Mouse (Mus musculus) liver, adult 2 months (tissue): ENCODE measurements at regions not wholly inside any gene's neighbourhood (a gene's known extent, or its start where the extent isn't known, plus 50 kb on each side); places are given as distances from the start of the nearest gene placed in this dataset.

Source experiments
- DNase-seq: peaks from one replicate; pipeline ENCODE4 v3.0.0-alpha.2; 2011; ENCODE audit warnings: low read depth, low spot score; ENCODE audit errors: extremely low read depth
- H3K27ac ChIP-seq: fragments of 200-500 bp; replicated peaks from 2 replicates; pipeline ENCODE4 v1.5.1; 2012; ENCODE audit warnings: low read depth, mild to moderate bottlenecking, control low read depth, inconsistent platforms, low read length; ENCODE audit not compliant: insufficient read depth
- H3K27me3 ChIP-seq: fragments of 200-500 bp; 2 replicates; pipeline ENCODE4 v1.6.1; 2012; ENCODE audit warnings: mild to moderate bottlenecking, moderate library complexity, low read length, inconsistent platforms; ENCODE audit not compliant: control insufficient read depth, insufficient read depth
- H3K36me3 ChIP-seq: fragments of 200-500 bp; 2 replicates; pipeline ENCODE4 v1.6.1; 2012; ENCODE audit warnings: low read length, inconsistent platforms; ENCODE audit not compliant: control insufficient read depth, insufficient read depth
- H3K4me1 ChIP-seq: fragments of 200-500 bp; 2 replicates; pipeline ENCODE4 v1.6.1; 2011; ENCODE audit warnings: low read length; ENCODE audit not compliant: control insufficient read depth, insufficient read depth
- H3K4me3 ChIP-seq: fragments of 200-500 bp; 2 replicates; pipeline ENCODE4 v1.5.1; 2011; ENCODE audit warnings: low read depth, mild to moderate bottlenecking, control low read depth, low read length, moderate library complexity; ENCODE audit not compliant: insufficient read depth
- H3K79me2 ChIP-seq: fragments of 200-500 bp; 2 replicates; pipeline ENCODE4 v1.6.1; 2012; ENCODE audit warnings: inconsistent platforms, mild to moderate bottlenecking, low read length, moderate library complexity; ENCODE audit not compliant: control insufficient read depth, insufficient read depth
- H3K9ac ChIP-seq: fragments of 200-500 bp; 2 replicates; pipeline ENCODE4 v1.6.1; 2012; ENCODE audit warnings: low read depth, mild to moderate bottlenecking, control low read depth, inconsistent platforms, low read length
- CTCF ChIP-seq: fragments of 200-500 bp; IDR thresholded peaks from 2 replicates; pipeline ENCODE4 v1.5.1; 2011; ENCODE audit warnings: low read depth, low read length, control low read depth
- POLR2A ChIP-seq: fragments of 200-500 bp; IDR thresholded peaks from 2 replicates; pipeline ENCODE4 v1.6.1; 2011; ENCODE audit warnings: low read length, control low read depth; ENCODE audit not compliant: insufficient read depth; ENCODE audit errors: extremely low read depth
- WGBS: fragments of 180-500 bp; shearing (Covaris S2); methylation state at CpG from one replicate; pipeline ENCODE4 v1.1.7; 2018; 5-methylcytosine and 5-hydroxymethylcytosine counted together

DNA sequence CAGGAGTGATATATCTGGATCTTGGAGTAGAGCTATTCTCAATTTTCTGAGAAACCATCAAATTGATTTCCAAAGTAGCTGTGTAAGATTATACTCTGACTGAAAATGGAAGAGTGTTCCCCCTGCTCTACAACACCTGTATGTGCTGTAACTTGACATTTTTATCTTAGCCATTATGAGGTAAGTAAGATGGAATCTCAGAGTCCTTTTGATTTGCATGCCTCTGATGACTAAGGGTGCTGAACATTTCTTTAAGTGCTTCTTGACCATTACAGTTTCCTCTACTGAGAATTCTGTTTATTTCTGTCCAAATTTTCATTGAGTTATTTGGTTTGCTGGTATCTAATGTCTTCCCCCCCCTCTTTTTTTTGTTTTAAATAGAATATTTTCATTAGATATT is 343.0 kb downstream of the Adcyap1 start:
- Histone ChIP-seq H3K9ac (no peak overlapping the region), H3K27me3 (no peaks in the 10 kb centered on the region), H3K4me3 (no peak overlapping the region), H3K27ac (no peak overlapping the region), H3K4me1 (no peaks in the 10 kb centered on the region), H3K79me2 (no peaks in the 10 kb centered on the region), H3K36me3 (no peaks in the 10 kb centered on the region)
- no peak for DNase-seq
- no peak for TF ChIP-seq CTCF
- no peak for TF ChIP-seq POLR2A

DNA sequence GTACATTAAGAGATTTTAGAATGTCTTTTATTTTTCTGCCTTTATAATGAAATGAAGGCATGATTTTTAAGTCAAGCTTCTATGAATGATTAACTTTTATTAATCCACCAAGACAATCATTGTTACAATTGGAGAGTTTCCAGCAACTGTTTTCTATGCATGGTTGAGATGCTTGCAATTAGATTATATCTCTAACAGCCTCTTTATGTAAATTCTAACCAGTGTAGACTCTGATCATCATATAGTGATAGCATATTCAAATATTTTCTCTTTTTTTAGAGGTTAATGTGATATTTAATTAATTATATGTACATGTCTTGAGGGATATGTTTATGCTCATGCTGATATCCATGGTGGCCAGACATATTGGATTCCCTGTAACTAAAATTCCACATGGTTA is 351.5 kb downstream of the Adcyap1 start:
- H3K4me3 ChIP-seq: no peak overlapping the region
- no peaks in the 10 kb centered on the region for H3K79me2 ChIP-seq
- H3K36me3 ChIP-seq: no peaks in the 10 kb centered on the region
- H3K4me1 ChIP-seq: no peaks in the 10 kb centered on the region
- no peak overlapping the region for H3K9ac ChIP-seq
- no peak for TF ChIP-seq POLR2A
- no peak for TF ChIP-seq CTCF
- H3K27me3 ChIP-seq: no peaks in the 10 kb centered on the region
- H3K27ac ChIP-seq: no peak overlapping the region
- DNase-seq: no peak

- TF ChIP-seq CTCF: no peak
- no peak for TF ChIP-seq POLR2A
- no peak overlapping the region for H3K4me3 ChIP-seq
- 16% methylated on average over 1 of the region's 1 CpGs for WGBS
- no peak overlapping the region for H3K9ac ChIP-seq
- H3K4me1 ChIP-seq: no peaks in the 10 kb centered on the region
- no peaks in the 10 kb centered on the region for H3K36me3 ChIP-seq
- no peak overlapping the region for H3K27ac ChIP-seq
- H3K79me2 ChIP-seq: no peaks in the 10 kb centered on the region
- H3K27me3 ChIP-seq: no peaks in the 10 kb centered on the region
- DNase-seq: no peak
Observed at GRCm38 (mm10) chr17:93555872-93556271, 357.1 kb downstream of the Adcyap1 start.

DNA sequence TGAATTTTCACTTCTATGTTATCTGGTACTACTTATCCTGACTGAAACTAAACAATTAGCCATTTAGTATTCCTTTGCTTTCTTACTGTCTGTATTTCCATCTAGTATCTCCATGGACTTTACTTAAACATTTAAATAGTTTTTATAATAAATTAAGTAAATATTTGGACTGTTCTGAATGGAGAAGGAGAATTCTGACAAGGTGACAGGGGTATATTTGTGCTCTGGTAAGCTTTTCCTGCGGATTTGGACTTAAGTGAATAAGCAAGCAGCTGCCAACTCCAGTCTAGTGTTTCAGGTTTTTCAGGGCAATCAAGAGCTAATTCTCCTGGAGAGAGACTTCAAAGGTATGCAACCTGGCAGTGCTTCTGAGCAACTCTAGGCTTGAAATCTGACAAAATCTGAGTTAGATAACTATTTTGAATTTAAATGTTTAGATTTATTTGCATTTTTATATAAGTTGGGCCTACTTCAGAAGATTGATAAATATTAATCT is 364.5 kb downstream of the Adcyap1 start:
- H3K4me1 ChIP-seq: no peaks in the 10 kb centered on the region
- no peak overlapping the region for H3K9ac ChIP-seq
- no peak overlapping the region for H3K4me3 ChIP-seq
- H3K27me3 ChIP-seq: no peaks in the 10 kb centered on the region
- WGBS: 31% methylated on average over 1 of the region's 1 CpGs
- H3K79me2 ChIP-seq: no peaks in the 10 kb centered on the region
- TF ChIP-seq CTCF: no peak
- no peak for TF ChIP-seq POLR2A
- H3K27ac ChIP-seq: no peak overlapping the region
- DNase-seq: no peak
- no peaks in the 10 kb centered on the region for H3K36me3 ChIP-seq

GRCm38 (mm10) chr17:93579981-93580380 is 381.2 kb downstream of the Adcyap1 start:
- DNase-seq: no peak
- Histone ChIP-seq H3K9ac (no peak overlapping the region), H3K27ac (no peak overlapping the region), H3K27me3 (no peaks in the 10 kb centered on the region), H3K4me3 (no peak overlapping the region), H3K79me2 (no peaks in the 10 kb centered on the region), H3K4me1 (no peaks in the 10 kb centered on the region), H3K36me3 (no peaks in the 10 kb centered on the region)
- TF ChIP-seq POLR2A (no peak), CTCF (no peak)
- 82% methylated on average over 5 of the region's 5 CpGs for WGBS

DNA sequence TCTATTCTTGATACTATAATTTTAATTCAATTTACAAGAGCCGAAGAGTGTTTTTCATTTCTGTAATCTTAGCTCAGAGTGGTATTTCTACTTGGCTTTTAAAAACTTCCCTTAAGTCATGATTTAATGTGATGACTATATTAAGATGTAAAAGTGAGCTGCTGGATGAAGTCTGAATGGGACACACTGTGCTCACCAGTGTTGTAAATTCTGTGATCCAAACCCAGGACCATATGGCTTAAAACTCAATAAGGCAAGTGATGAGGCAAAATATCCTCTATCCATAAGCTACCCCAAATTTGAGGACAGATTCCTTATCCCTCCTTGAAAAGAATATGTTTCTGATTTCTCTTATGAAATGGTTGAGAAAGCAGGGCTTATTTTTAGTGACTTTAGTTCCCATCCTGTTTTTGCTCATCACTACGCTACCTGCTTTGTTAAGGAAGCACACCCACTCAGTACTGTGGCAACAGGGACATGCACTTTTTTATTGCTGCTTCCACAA is 399.4 kb downstream of the Adcyap1 start:
- Histone ChIP-seq H3K4me3 (no peak overlapping the region), H3K9ac (no peak overlapping the region), H3K79me2 (no peaks in the 10 kb centered on the region), H3K27ac (no peak overlapping the region), H3K36me3 (no peaks in the 10 kb centered on the region), H3K4me1 (no peaks in the 10 kb centered on the region), H3K27me3 (no peaks in the 10 kb centered on the region)
- TF ChIP-seq CTCF (no peak), POLR2A (no peak)
- WGBS: 91% methylated on average over 2 of the region's 2 CpGs
- DNase-seq: no peak
